Mouse (Mus musculus): ENCODE results near the gene Eif2ak4. TPM values are rescaled to one million over a fixed set of nuclear protein-coding genes. Genes with fewer than 3 reads are reported as not detected.
A peak's percentile ranks its signal among the peaks of the same experiment; 100 is the strongest.

Eif2ak4 gene
- polyA plus RNA-seq, 1 experiment from 2014 or later: 6.5 TPM

- ATAC-seq (replicated peaks; ENCODE audit: extremely low read depth, insufficient read depth, low FRiP score): no peak
Observed at GRCm38 (mm10) chr2:118468354-118468753, 79.9 kb downstream of the Eif2ak4 start.

DNA sequence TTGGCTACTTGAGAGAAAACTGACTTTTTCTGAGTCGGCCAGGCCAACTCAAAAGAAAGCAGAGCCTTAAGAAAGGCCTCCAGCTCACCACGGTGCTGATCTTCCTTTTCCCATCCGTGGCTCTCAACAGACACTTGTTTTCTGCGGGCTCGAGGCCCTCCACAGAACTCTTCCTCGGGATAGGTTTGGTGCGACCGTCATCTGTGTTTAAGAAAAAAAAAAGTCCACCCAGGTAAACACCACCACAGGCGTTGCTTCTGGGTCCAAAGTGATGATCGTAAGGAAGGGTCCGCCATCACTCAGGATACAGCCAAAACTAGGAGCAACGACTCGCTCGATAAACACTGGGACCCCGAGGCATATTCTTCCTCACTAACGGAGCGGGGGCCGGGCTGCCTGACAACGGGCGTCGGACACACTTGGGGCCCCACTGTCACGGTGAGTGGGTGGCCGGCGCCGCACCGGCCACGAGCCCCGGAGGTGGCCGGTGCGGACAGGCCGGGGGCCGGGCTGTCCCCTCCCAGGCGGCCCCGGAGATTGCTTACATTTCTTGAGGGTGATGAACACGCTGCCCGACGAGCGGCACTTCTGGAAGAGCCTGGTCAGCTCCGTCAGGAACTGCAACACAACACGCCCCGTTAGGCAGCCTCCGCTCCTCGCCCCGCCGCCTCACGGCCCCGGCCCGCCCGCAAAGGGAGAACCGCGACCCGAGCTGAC is 90.6 kb downstream of the Eif2ak4 start:
- 2% methylated on average over 52 of the region's 52 CpGs for WGBS
- Histone ChIP-seq H3K4me3 (ENCODE audit: low read length) (peak overlapping the region; percentile 100), H3K36me3 (ENCODE audit: control insufficient read depth, insufficient read depth) (peaks cover 26% of the 10 kb centered on the region), H3K4me2 (ENCODE audit: low read depth, low read length) (peak overlapping the region; percentile 92), H3K27me3 (ENCODE audit: control insufficient read depth, insufficient read depth, low read length) (no peaks in the 10 kb centered on the region), H3K9ac (ENCODE audit: low read length) (peak overlapping the region; percentile 99), H3K27ac (ENCODE audit: low read length) (peak overlapping the region; percentile 87), H3K4me1 (ENCODE audit: control insufficient read depth, insufficient read depth, low read length) (peaks cover 12% of the 10 kb centered on the region), H3K9me3 (replicated peaks; ENCODE audit: control insufficient read depth, low read length) (no peaks in the 10 kb centered on the region)
- ATAC-seq (replicated peaks; ENCODE audit: extremely low read depth, insufficient read depth, low FRiP score): peak; percentile 46; the same call in 1 of the 2 replicates

More at GRCm38 (mm10) chr2:118468354-118468753, 79.9 kb downstream of the Eif2ak4 start:
- Histone ChIP-seq H3K9me3 (replicated peaks; ENCODE audit: control insufficient read depth, low read length) (no peaks in the 10 kb centered on the region), H3K4me2 (ENCODE audit: low read depth, low read length) (no peak overlapping the region), H3K4me1 (ENCODE audit: control insufficient read depth, insufficient read depth, low read length) (no peaks in the 10 kb centered on the region), H3K4me3 (ENCODE audit: low read length) (no peak overlapping the region), H3K27me3 (ENCODE audit: control insufficient read depth, insufficient read depth, low read length) (no peaks in the 10 kb centered on the region), H3K27ac (ENCODE audit: low read length) (no peak overlapping the region), H3K9ac (ENCODE audit: low read length) (no peak overlapping the region), H3K36me3 (ENCODE audit: control insufficient read depth, insufficient read depth) (peaks cover 50% of the 10 kb centered on the region)

DNA sequence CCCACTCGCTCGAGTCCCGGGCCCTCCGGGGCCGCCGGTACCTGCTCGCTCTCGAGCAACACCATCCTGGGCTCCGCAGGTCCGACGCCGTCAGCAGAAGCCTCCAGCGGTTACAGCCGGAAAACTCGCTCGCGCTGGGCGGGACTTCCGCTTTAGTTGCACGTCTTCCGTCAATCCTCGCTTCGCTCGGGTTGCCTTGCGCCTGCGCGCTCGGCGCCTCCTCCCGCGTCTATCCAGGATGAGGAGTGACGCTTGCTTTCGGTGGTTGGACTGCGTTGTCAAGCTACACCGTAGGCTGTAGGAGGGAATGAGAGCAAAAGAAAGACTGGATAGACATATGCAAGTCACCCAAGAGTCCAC is 91.1 kb downstream of the Eif2ak4 start, which contains the start of gene Srp14:
Srp14 (minus strand) TSS at position 162 of the 360 bp plus-strand sequence.
- Histone ChIP-seq H3K9me3 (replicated peaks; ENCODE audit: control insufficient read depth, low read length) (no peaks in the 10 kb centered on the region), H3K27me3 (ENCODE audit: control insufficient read depth, insufficient read depth, low read length) (no peaks in the 10 kb centered on the region), H3K36me3 (ENCODE audit: control insufficient read depth, insufficient read depth) (peaks cover 21% of the 10 kb centered on the region), H3K9ac (ENCODE audit: low read length) (peak within 1 kb of the TSS; percentile 99), H3K4me1 (ENCODE audit: control insufficient read depth, insufficient read depth, low read length) (peaks cover 12% of the 10 kb centered on the region), H3K4me2 (ENCODE audit: low read depth, low read length) (peak within 1 kb of the TSS; percentile 92), H3K4me3 (ENCODE audit: low read length) (peak within 1 kb of the TSS; percentile 100), H3K27ac (ENCODE audit: low read length) (peak within 1 kb of the TSS; percentile 87)
- peak; percentile 93 for ATAC-seq (replicated peaks; ENCODE audit: extremely low read depth, insufficient read depth, low FRiP score)
- under 1% methylated on average over 35 of the region's 35 CpGs for WGBS

DNA sequence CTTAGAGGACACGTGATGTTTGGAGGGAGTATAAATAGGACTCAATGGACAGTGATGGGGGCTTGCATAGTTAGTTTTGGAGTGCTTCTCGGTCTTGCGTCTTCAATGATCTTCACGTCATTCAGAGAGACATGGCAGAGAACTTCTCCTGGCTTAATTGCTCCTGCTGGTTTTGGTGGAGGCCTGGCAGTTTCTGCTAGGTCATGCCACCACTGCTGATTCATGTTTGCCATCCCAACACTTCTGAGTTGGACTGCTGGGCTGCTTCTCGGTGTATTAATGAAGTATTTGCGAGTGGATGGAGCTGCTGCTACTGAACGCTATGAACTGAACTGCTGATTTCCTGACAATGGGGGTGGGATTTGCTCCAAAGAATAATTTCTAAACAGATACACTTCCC is 92.5 kb downstream of the Eif2ak4 start:
- H3K27ac ChIP-seq (ENCODE audit: low read length): no peak overlapping the region
- peaks cover 12% of the 10 kb centered on the region for H3K36me3 ChIP-seq (ENCODE audit: control insufficient read depth, insufficient read depth)
- no peaks in the 10 kb centered on the region for H3K9me3 ChIP-seq (replicated peaks; ENCODE audit: control insufficient read depth, low read length)
- ATAC-seq (replicated peaks; ENCODE audit: extremely low read depth, insufficient read depth, low FRiP score): no peak
- no peaks in the 10 kb centered on the region for H3K27me3 ChIP-seq (ENCODE audit: control insufficient read depth, insufficient read depth, low read length)
- 86% methylated on average over 7 of the region's 7 CpGs for WGBS
- no peak overlapping the region for H3K4me2 ChIP-seq (ENCODE audit: low read depth, low read length)
- no peak overlapping the region for H3K4me3 ChIP-seq (ENCODE audit: low read length)
- H3K4me1 ChIP-seq (ENCODE audit: control insufficient read depth, insufficient read depth, low read length): peaks cover 12% of the 10 kb centered on the region
- H3K9ac ChIP-seq (ENCODE audit: low read length): no peak overlapping the region

DNA sequence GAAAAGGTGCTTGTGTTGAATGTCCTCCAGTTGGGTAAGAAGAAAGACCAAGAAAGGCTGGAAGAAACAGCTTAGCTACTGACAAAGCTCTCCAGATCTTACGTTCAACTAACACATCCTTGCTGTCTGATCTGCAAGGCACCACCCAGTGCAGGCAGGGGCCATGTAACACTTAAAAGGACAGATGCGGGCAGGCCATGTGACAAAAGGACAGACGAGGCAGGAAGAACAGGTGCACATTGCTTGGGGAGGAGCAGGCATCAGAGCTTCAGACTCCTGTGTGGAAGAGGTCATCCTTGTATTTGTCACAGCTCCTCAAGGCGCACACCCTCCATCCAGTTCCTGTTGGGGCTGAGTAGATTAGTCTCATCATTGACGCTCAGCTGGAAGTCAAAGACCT is 94.6 kb downstream of the Eif2ak4 start:
- peaks cover 3% of the 10 kb centered on the region; the same call in 1 of the 2 replicates for H3K9me3 ChIP-seq (replicated peaks; ENCODE audit: control insufficient read depth, low read length)
- no peak overlapping the region for H3K9ac ChIP-seq (ENCODE audit: low read length)
- H3K27ac ChIP-seq (ENCODE audit: low read length): no peak overlapping the region
- no peaks in the 10 kb centered on the region for H3K27me3 ChIP-seq (ENCODE audit: control insufficient read depth, insufficient read depth, low read length)
- no peak overlapping the region for H3K4me3 ChIP-seq (ENCODE audit: low read length)
- 72% methylated on average over 5 of the region's 5 CpGs for WGBS
- H3K4me1 ChIP-seq (ENCODE audit: control insufficient read depth, insufficient read depth, low read length): peaks cover 9% of the 10 kb centered on the region
- H3K36me3 ChIP-seq (ENCODE audit: control insufficient read depth, insufficient read depth): no peaks in the 10 kb centered on the region
- H3K4me2 ChIP-seq (ENCODE audit: low read depth, low read length): no peak overlapping the region
- ATAC-seq (replicated peaks; ENCODE audit: extremely low read depth, insufficient read depth, low FRiP score): no peak

DNA sequence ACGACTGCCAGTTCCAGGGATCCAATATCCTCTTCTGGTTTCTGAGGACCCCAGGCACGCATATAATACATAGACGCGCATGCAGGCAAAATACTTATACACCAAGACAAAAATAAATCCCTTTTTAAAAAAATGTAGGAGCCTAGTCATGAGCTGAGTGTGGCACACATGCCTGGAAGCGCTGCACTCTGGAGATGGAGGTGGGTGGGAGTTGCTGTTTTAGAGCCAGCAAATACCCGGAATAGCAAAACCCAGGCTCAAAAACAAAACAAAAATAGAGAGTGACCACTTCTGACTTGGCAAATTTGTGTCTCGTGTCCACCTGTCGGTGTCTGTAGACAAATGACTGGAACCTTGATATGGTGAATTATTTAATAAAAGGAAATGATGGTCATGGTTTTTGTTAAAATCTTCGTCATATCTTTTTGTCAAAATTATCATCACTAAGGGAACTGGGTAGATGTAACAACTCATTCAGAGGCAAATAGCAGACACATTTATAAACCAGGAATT is 96.0 kb downstream of the Eif2ak4 start:
- 78% methylated on average over 9 of the region's 9 CpGs for WGBS
- H3K4me3 ChIP-seq (ENCODE audit: low read length): no peak overlapping the region
- H3K36me3 ChIP-seq (ENCODE audit: control insufficient read depth, insufficient read depth): no peaks in the 10 kb centered on the region
- no peak overlapping the region for H3K9ac ChIP-seq (ENCODE audit: low read length)
- H3K9me3 ChIP-seq (replicated peaks; ENCODE audit: control insufficient read depth, low read length): peaks cover 5% of the 10 kb centered on the region; the same call in 1 of the 2 replicates
- H3K27me3 ChIP-seq (ENCODE audit: control insufficient read depth, insufficient read depth, low read length): no peaks in the 10 kb centered on the region
- no peaks in the 10 kb centered on the region for H3K4me1 ChIP-seq (ENCODE audit: control insufficient read depth, insufficient read depth, low read length)
- H3K27ac ChIP-seq (ENCODE audit: low read length): no peak overlapping the region
- H3K4me2 ChIP-seq (ENCODE audit: low read depth, low read length): no peak overlapping the region
- no peak for ATAC-seq (replicated peaks; ENCODE audit: extremely low read depth, insufficient read depth, low FRiP score)

DNA sequence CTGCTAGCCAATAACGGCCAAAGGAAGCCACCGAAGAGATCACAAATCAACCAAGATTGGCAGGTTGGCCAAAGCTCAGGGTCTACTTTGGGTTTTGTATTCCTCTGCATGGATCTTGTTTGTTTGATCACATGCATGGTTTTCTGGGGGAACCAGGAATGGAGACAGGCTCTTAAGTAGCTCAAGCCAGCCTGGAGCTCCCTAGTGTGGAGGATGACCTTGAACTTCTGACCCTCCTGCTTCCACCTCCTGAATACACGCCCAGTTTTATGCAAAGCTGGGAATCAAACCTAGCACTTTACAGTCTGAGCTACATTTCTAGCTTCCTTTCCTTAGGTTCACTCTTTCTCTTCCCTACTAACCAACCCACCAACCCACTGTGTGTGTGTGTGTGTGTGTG is 97.0 kb downstream of the Eif2ak4 start:
- Histone ChIP-seq H3K4me3 (ENCODE audit: low read length) (no peak overlapping the region), H3K9ac (ENCODE audit: low read length) (no peak overlapping the region), H3K27ac (ENCODE audit: low read length) (no peak overlapping the region), H3K36me3 (ENCODE audit: control insufficient read depth, insufficient read depth) (no peaks in the 10 kb centered on the region), H3K4me2 (ENCODE audit: low read depth, low read length) (no peak overlapping the region), H3K27me3 (ENCODE audit: control insufficient read depth, insufficient read depth, low read length) (no peaks in the 10 kb centered on the region), H3K4me1 (ENCODE audit: control insufficient read depth, insufficient read depth, low read length) (peaks cover 7% of the 10 kb centered on the region), H3K9me3 (replicated peaks; ENCODE audit: control insufficient read depth, low read length) (peaks cover 5% of the 10 kb centered on the region; the same call in 1 of the 2 replicates)
- no peak for ATAC-seq (replicated peaks; ENCODE audit: extremely low read depth, insufficient read depth, low FRiP score)
- WGBS: 75% methylated on average over 3 of the region's 3 CpGs

- no peaks in the 10 kb centered on the region for H3K36me3 ChIP-seq (ENCODE audit: control insufficient read depth, insufficient read depth)
- 0 out of 2 replicates have a peak overlapping the region, but pooled peaks have one; percentile 8 for H3K4me2 ChIP-seq (ENCODE audit: low read depth, low read length)
- H3K4me3 ChIP-seq (ENCODE audit: low read length): no peak overlapping the region
- H3K9ac ChIP-seq (ENCODE audit: low read length): no peak overlapping the region
- H3K4me1 ChIP-seq (ENCODE audit: control insufficient read depth, insufficient read depth, low read length): peaks cover 21% of the 10 kb centered on the region
- H3K27ac ChIP-seq (ENCODE audit: low read length): no peak overlapping the region
- 0 out of 2 replicates have a peak, but pooled peaks have one; percentile 12 for ATAC-seq (replicated peaks; ENCODE audit: extremely low read depth, insufficient read depth, low FRiP score)
- peaks cover 5% of the 10 kb centered on the region; the same call in 1 of the 2 replicates for H3K9me3 ChIP-seq (replicated peaks; ENCODE audit: control insufficient read depth, low read length)
- WGBS: 16% methylated on average over 12 of the region's 12 CpGs
- no peaks in the 10 kb centered on the region for H3K27me3 ChIP-seq (ENCODE audit: control insufficient read depth, insufficient read depth, low read length)
Observed at GRCm38 (mm10) chr2:118486933-118487332, 98.5 kb downstream of the Eif2ak4 start.

DNA sequence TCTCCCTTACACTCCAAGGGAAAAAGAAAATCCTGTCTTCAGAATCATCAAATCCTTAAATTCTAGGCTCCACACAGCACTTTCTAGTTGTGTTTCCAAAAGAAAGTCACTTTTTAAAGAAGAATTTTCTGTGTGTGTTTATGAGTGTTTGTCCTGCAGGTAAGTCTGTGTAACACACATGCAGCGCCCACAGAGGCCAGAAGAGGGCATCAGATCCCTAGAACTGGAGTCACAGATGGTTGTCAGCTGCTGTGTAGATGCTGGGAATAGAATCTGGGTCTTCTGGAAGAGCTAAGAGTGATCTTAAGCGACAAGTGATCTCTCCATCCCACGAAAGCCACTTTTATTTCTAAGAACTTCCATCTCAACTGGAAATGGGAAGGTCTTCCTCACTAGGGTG is 99.4 kb downstream of the Eif2ak4 start:
- Histone ChIP-seq H3K27ac (ENCODE audit: low read length) (no peak overlapping the region), H3K9me3 (replicated peaks; ENCODE audit: control insufficient read depth, low read length) (peaks cover 5% of the 10 kb centered on the region; the same call in 1 of the 2 replicates), H3K36me3 (ENCODE audit: control insufficient read depth, insufficient read depth) (no peaks in the 10 kb centered on the region), H3K27me3 (ENCODE audit: control insufficient read depth, insufficient read depth, low read length) (no peaks in the 10 kb centered on the region), H3K4me2 (ENCODE audit: low read depth, low read length) (no peak overlapping the region), H3K4me1 (ENCODE audit: control insufficient read depth, insufficient read depth, low read length) (peaks cover 21% of the 10 kb centered on the region), H3K4me3 (ENCODE audit: low read length) (no peak overlapping the region), H3K9ac (ENCODE audit: low read length) (no peak overlapping the region)
- ATAC-seq (replicated peaks; ENCODE audit: extremely low read depth, insufficient read depth, low FRiP score): no peak
- 68% methylated on average over 3 of the region's 3 CpGs for WGBS

Data from heart, embryonic 16.5 days (tissue).